9 mouse cellular contexts compared by ENCODE assay signal in genomic region chr5:120815949-120816348, GRCm38 (mm10). TPM values are rescaled to one million over a fixed set of nuclear protein-coding genes. Genes with fewer than 3 reads are reported as not detected.
DNase-seq lines count a peak whose midpoint lies in the region; ATAC-seq lines count a peak whose summit lies in the region.
"Had no signal": no experiment of that assay in that cellular context is flagged by ENCODE, and none has a peak within 500 bp of the region (broad histone marks: within the 10 kb centered on the region; RNA-seq: fewer than 3 reads in every experiment).

No protein-coding gene starts in this region.

- no peaks in the 10 kb centered on the region; the same call in 1 of the 2 replicates for H3K9me3 ChIP-seq in forebrain, embryonic 14.5 days (replicated peaks; ENCODE audit: control insufficient read depth, low read length)

- H3K4me1 ChIP-seq in forebrain, embryonic 14.5 days (ENCODE audit: control insufficient read depth, insufficient read depth, low read length): peaks cover 5% of the 10 kb centered on the region; the same call in 1 of the 2 replicates

- no peak overlapping the region for H3K4me3 ChIP-seq in forebrain, embryonic 14.5 days (ENCODE audit: low read depth, low read length)
- H3K4me3 ChIP-seq: lung, embryonic 15.5 days had no signal

- no peaks in the 10 kb centered on the region for H3K36me3 ChIP-seq in forebrain, embryonic 14.5 days (ENCODE audit: control insufficient read depth, insufficient read depth, low read length)
- H3K36me3 ChIP-seq: lung, embryonic 15.5 days had no signal

- no peaks in the 10 kb centered on the region for H3K27me3 ChIP-seq in forebrain, embryonic 14.5 days (replicated peaks; ENCODE audit: control insufficient read depth, insufficient read depth, low read length)
- H3K27me3 ChIP-seq: lung, embryonic 15.5 days had no signal

- no peak overlapping the region for H3K27ac ChIP-seq in forebrain, embryonic 14.5 days (ENCODE audit: low read depth, low read length)
- H3K27ac ChIP-seq: lung, embryonic 15.5 days had no signal

- no peak for ATAC-seq in inflammation-experienced regulatory T-cells, adult 6 months
- ATAC-seq in forebrain, embryonic 14.5 days: no peak

- WGBS in forebrain, embryonic 14.5 days: 68% methylated on average over 3 of the region's 3 CpGs

- DNase-seq in kidney, adult 9 months: peak; percentile 49
- DNase-seq in kidney, adult 11 months: no peak
- peak; percentile 33 for DNase-seq in NIH3T3 (ENCODE audit: low read depth)
- peak; percentile 20 for DNase-seq in cerebellum, postnatal 36 days
- DNase-seq in naive thymus-derived CD4-positive, alpha-beta T cell, adult 2 months (ENCODE audit: low read depth): peak; percentile 82
- no peak for DNase-seq in right cerebral cortex, postnatal 14 days
- no peak for DNase-seq in forebrain, embryonic 14.5 days (ENCODE audit: low spot score)

- H3K9ac ChIP-seq in forebrain, embryonic 14.5 days (ENCODE audit: low read length): no peak overlapping the region
- H3K9ac ChIP-seq: lung, embryonic 15.5 days had no signal

- no peak overlapping the region for H3K4me2 ChIP-seq in forebrain, embryonic 14.5 days (ENCODE audit: low read length)
- H3K4me2 ChIP-seq: lung, embryonic 15.5 days had no signal

RNA-seq across cellular contexts. Expression of gene Oas1c, which starts 3.6 kb away (rescaled TPM):
- polyA plus RNA-seq in inflammation-experienced regulatory T-cells, adult 6 months (2017; shearing (Covaris generic)): 10 to 100 TPM; 12.0 to 14.0 (median 13.6) TPM
- polyA plus RNA-seq in forebrain, embryonic 14.5 days (2014; fragmentation: Nextera tagmentation; extraction: Ambion mirVana): 0.38 and 0.45 TPM in 2 replicates

RNA-seq across cellular contexts. Expression of gene Oas1e, which starts 20.6 kb away (rescaled TPM):
- polyA plus RNA-seq in inflammation-experienced regulatory T-cells, adult 6 months (2017; shearing (Covaris generic)): not detected
- polyA plus RNA-seq in forebrain, embryonic 14.5 days (2014; fragmentation: Nextera tagmentation; extraction: Ambion mirVana): 0.13 TPM in 1 of 2 replicates, not detected in the other
- polyA plus RNA-seq: lung, embryonic 15.5 days had no signal

RNA-seq across cellular contexts. Expression of gene Oas1f, which starts 31.2 kb away (rescaled TPM):
- polyA plus RNA-seq in inflammation-experienced regulatory T-cells, adult 6 months (2017; shearing (Covaris generic)): not detected
- polyA plus RNA-seq in forebrain, embryonic 14.5 days (2014; fragmentation: Nextera tagmentation; extraction: Ambion mirVana): not detected in 2 replicates
- polyA plus RNA-seq: lung, embryonic 15.5 days had no signal

RNA-seq across cellular contexts. Expression of gene Oas3, which starts 38.5 kb away (rescaled TPM):
- polyA plus RNA-seq in inflammation-experienced regulatory T-cells, adult 6 months (2017; shearing (Covaris generic)): 10 to 100 TPM in 1 of 3 experiments, 1 to 10 TPM in 2; 9.6 to 35.3 (median 10.0) TPM
- 0.19 and 0.27 TPM in 2 replicates for polyA plus RNA-seq in forebrain, embryonic 14.5 days (2014; fragmentation: Nextera tagmentation; extraction: Ambion mirVana)

RNA-seq across cellular contexts. Expression of gene Oas1h, which starts 45.3 kb away (rescaled TPM):
- polyA plus RNA-seq in inflammation-experienced regulatory T-cells, adult 6 months (2017; shearing (Covaris generic)): not detected
- not detected in 2 replicates for polyA plus RNA-seq in forebrain, embryonic 14.5 days (2014; fragmentation: Nextera tagmentation; extraction: Ambion mirVana)
- polyA plus RNA-seq: lung, embryonic 15.5 days had no signal

Comparison
In these comparisons a context has a peak if more than half of its experiments do, and no peak if none do; other contexts are left out.
1. DNase-seq: peak in kidney, adult 9 months (single experiment), NIH3T3 (single experiment), cerebellum, postnatal 36 days (2 of 2) and naive thymus-derived CD4-positive, alpha-beta T cell, adult 2 months (single experiment); none in kidney, adult 11 months (single experiment), right cerebral cortex, postnatal 14 days (single experiment) and forebrain, embryonic 14.5 days (single experiment).